Mouse (Mus musculus) mesoderm, embryonic 11.5 days (tissue): ENCODE results near the gene Mphosph10.

ENCODE experiments used
- DNase-seq: peaks from one replicate; pipeline ENCODE4 v3.0.0-alpha.2; 2012; ENCODE audit warnings: low read depth, low spot score

The Mphosph10 gene

DNA sequence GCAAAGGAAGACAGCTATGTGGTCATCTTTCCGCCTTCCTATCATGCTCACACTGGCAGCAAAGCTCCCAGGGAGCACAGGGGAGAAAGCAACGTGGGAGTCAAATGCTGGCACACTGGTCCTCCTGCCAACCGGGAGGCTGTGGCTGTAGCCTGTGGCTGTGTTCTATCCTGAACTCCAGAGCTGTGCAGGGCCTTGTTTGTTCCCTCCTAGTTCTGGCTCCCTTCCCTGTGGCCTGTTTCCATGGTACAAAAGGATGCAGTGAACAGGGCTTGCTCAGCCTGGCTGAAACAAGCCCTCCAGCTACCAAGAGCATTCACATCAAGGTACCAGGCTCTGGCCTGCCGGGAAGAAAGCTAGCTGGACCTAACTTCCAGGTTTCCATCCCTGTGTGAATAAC is 41.0 kb downstream of the Mphosph10 start:
- no peak for DNase-seq

DNA sequence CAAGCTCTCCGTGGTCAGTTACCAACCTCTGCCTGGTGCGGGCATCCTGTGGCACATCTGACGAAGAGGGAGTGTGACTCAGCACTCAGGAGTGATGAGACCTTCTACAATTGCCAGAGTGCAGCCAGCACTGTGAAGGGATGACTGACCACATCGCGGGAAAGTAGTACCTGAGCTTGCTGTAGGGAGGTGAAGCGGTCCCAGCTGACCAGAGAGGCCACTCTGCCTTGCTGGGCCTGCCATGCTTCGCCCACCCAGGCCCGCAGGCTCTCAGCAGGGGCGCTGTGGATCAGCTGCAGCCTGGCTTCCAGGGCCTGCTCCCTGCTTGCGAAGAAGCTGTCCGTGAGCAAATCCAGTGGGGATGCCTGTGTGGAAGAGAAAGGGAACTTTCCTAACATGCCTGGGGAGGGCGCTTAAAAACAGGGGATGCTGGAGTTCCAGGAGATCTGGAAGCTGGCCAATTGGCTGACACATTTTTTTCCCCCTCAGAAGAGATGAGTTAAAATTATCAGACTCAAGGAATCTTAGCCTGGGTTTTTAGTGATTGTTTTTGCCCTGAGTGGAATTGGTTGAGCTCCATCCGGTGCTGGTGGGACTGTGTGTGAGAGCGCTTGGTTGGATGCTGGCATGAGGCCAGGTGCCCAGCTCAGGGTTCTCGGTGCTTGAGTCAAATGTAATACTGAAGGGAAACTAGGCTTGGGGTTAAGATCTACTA is 42.8 kb downstream of the Mphosph10 start:
- no peak for DNase-seq

DNA sequence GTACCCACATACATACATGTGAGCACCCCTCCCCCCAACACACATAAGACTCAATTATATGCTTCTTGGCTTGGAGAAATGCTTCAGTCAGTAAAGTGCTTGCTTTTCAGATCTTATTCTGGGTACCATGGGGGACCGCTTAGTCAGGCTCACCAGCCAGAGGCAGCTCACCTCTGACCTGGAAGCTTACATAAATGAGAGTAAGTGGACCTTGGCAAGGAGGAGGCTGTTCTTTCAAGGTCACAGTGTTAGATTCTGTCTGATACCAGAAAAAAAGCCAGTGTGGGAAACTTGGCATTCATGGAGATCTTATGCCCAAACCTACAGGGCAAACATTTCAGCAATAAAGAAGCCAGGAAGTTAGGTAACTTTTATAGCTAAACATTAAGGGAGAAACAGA is 44.3 kb downstream of the Mphosph10 start:
- no peak for DNase-seq

DNA sequence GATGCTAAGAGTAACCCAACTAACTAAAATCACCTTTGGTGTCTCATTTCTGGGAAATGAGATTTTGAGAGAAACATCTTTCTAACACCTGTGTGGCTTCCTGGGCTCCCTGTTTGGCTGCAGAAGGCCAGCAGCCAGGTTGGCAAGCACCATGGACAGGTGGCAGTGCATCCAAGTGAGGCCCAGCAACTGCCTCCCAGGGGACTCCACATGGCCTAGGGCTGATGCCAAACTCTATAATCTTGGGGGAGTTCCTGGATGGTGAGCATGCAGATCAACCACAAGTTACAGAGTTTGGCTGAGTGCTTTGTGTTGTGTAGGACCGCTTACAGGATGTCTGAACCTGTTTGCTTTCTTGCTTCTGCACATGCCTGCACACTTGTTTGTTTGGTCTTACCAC is 59.4 kb downstream of the Mphosph10 start:
- DNase-seq, result no peak

DNA sequence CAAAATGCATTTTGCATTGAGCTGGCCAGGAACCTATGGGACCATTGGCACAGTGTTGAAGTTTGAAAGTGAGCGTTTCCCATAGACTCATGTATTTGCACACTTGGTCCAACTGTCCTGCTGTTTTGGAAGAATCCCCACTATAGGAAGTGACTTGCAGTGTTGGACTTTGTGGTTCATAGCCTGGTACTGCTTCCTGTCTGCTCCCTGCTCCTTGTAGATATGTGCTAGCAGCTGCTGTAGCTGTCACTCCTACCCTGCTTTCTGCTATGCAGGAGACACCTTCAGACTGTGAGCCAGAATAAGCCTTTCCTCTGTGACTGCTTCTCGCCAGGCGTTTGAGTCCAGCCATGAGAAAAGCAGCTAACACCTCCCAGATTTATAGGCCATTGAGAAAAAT is 60.8 kb downstream of the Mphosph10 start:
- DNase-seq, result no peak

DNA sequence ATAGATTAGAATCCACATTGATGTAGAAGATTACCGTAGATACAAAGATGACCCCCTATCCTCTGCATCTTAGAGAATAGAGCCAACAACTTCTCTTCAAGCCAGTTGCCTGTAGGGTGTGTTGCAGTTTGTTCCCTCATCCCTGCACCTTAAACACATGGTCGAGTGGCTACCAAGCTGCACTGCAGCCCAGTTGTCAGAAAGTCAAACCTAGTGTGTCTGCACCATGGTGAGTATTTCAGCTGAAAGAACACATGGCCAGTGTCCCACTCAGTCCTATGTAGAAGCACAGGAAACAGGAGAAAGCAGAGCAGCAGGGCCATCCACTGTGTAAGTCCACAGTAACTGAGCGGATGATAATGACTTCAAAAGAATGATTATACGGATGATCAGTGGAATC is 64.6 kb downstream of the Mphosph10 start:
- DNase-seq, result no peak

DNA sequence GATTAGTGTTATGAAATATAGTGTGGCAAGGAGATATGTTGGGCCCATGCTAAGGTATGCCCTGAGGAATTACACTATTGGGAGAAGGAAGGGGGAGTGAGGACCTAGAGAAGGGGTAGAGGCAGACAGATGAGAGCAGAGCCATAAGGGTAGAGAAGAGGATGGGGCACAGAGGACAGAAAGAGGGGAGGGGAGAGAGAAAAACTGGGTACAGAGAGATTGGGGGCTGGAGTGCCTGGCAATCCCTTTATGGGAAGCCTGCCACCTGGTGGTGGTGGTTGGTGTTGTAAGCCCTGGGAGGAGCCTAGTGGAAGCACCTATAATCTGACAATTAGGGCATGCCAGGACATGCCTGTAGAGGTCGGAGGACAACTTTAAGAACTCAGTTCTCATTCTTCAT is 65.2 kb downstream of the Mphosph10 start:
- DNase-seq, result peak; percentile 75
